Comparison of ENCODE assay signal across 12 mouse cellular contexts in the genomic region with DNA sequence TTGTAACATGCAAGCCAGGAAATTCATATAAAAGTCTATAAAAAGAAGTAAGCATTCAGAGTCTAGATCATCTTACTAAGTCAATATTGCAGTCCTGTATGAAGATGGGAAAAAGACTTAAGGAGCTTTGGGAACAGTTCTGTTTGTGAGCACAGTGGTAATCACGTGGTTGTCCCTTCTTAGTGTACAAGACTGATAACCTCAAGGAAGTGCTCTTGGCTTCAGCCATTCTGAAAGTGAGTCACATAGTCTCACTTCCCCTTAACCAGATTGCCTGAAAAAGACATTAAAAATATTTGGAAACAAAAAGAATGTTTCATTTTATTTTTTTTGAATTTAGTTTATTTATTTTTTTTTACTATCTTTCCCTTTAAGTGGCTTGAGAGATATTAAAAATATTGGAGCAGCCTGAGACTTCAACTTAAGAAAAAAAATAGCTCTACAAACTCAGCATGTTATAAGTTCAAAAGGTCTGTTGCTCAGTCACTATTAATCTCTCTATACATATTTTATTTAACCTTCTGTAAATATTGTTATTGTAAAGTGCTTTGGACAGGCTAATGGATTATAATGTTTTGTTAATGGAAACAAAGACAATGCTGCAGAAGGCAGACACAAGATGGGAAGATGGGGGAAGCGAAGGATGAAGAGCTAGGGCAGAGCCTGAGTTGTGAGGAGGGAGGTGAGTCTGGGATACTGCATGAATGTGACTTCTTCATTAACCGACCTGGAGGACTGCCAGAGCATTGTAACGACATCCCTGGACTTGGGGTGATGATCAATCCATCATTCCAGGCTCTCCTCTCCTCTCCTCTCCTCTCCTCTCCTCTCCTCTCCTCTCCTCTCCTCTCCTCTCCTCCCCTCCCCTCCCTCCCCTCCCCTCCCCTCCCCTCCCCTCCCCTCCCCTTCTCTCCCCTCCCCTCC.
DNase-seq lines count a peak whose midpoint lies in the region; ATAC-seq lines count a peak whose summit lies in the region.
"Had no signal": no experiment of that assay in that cellular context is flagged by ENCODE, and none has a peak within 500 bp of the region (broad histone marks: within the 10 kb centered on the region; RNA-seq: fewer than 3 reads in every experiment).

No protein-coding gene starts in this region.

- H3K36me3 ChIP-seq in lung, embryonic 15.5 days = no peaks in the 10 kb centered on the region
- no peaks in the 10 kb centered on the region for H3K36me3 ChIP-seq in intestine, embryonic 16.5 days (ENCODE audit: control insufficient read depth, insufficient read depth, low read length)
- H3K36me3 ChIP-seq in embryonic facial prominence, embryonic 10.5 days (replicated peaks) = no peaks in the 10 kb centered on the region
- H3K36me3 ChIP-seq: embryonic facial prominence, embryonic 15.5 days had no signal

- 30% methylated on average over 4 of the region's 4 CpGs for WGBS in lung, embryonic 15.5 days
- 37% methylated on average over 4 of the region's 4 CpGs for WGBS in intestine, embryonic 16.5 days
- WGBS in embryonic facial prominence, embryonic 10.5 days = 68% methylated on average over 4 of the region's 4 CpGs

- H3K27me3 ChIP-seq in lung, embryonic 15.5 days = no peaks in the 10 kb centered on the region
- no peaks in the 10 kb centered on the region for H3K27me3 ChIP-seq in intestine, embryonic 16.5 days (replicated peaks; ENCODE audit: control insufficient read depth, insufficient read depth, low read length)
- H3K27me3 ChIP-seq in embryonic facial prominence, embryonic 10.5 days (replicated peaks; ENCODE audit: low read depth, poor library complexity, severe bottlenecking) = peaks cover 4% of the 10 kb centered on the region; the same call in 1 of the 2 replicates
- H3K27me3 ChIP-seq: embryonic facial prominence, embryonic 15.5 days had no signal

- peak; percentile 51 to 68 for DNase-seq in heart, adult 9 months (ENCODE audit: low spot score in 2 of 2)
- no peak for DNase-seq in heart, postnatal 4 days
- DNase-seq in lung, postnatal 10 days = no peak
- DNase-seq in embryonic facial prominence, embryonic 10.5 days (ENCODE audit: low spot score) = no peak
- no peak for DNase-seq in T-cell, adult 2 months (ENCODE audit: low spot score)
- DNase-seq: cerebellum, adult 8-10 months; kidney, adult 8-10 months had no signal

- no peaks in the 10 kb centered on the region for H3K9me3 ChIP-seq in lung, embryonic 15.5 days
- H3K9me3 ChIP-seq in intestine, embryonic 16.5 days (ENCODE audit: control insufficient read depth, low read length) = no peaks in the 10 kb centered on the region
- H3K9me3 ChIP-seq in embryonic facial prominence, embryonic 10.5 days = no peaks in the 10 kb centered on the region
- H3K9me3 ChIP-seq: embryonic facial prominence, embryonic 15.5 days had no signal

- H3K9ac ChIP-seq in lung, embryonic 15.5 days = no peak overlapping the region
- H3K9ac ChIP-seq in intestine, embryonic 16.5 days (ENCODE audit: low read depth, low read length) = no peak overlapping the region
- H3K9ac ChIP-seq: embryonic facial prominence, embryonic 15.5 days had no signal

- peaks cover 21% of the 10 kb centered on the region for H3K4me1 ChIP-seq in lung, embryonic 15.5 days
- peaks cover 13% of the 10 kb centered on the region for H3K4me1 ChIP-seq in brown adipose tissue, adult 24 weeks (ENCODE audit: control insufficient read depth, insufficient read depth, insufficient read length, low read length)
- peaks cover 15% of the 10 kb centered on the region for H3K4me1 ChIP-seq in intestine, embryonic 16.5 days (ENCODE audit: control insufficient read depth, insufficient read depth, low read length)
- H3K4me1 ChIP-seq in embryonic facial prominence, embryonic 10.5 days = peaks cover 22% of the 10 kb centered on the region

- H3K4me3 ChIP-seq in lung, embryonic 15.5 days = no peak overlapping the region
- H3K4me3 ChIP-seq in brown adipose tissue, adult 24 weeks (ENCODE audit: insufficient read depth, low read depth, low read length) = no peak overlapping the region
- H3K4me3 ChIP-seq in intestine, embryonic 16.5 days (ENCODE audit: low read length) = no peak overlapping the region
- no peak overlapping the region for H3K4me3 ChIP-seq in embryonic facial prominence, embryonic 10.5 days
- H3K4me3 ChIP-seq: embryonic facial prominence, embryonic 15.5 days had no signal

- no peak overlapping the region for H3K4me2 ChIP-seq in lung, embryonic 15.5 days
- no peak overlapping the region for H3K4me2 ChIP-seq in intestine, embryonic 16.5 days (ENCODE audit: low read depth, low read length)
- H3K4me2 ChIP-seq: embryonic facial prominence, embryonic 15.5 days had no signal

- ATAC-seq in lung, embryonic 15.5 days (ENCODE audit: borderline replicate concordance, extremely low read depth, low FRiP score, low TSS enrichment) = no peak
- ATAC-seq in intestine, embryonic 16.5 days = peak; percentile 46

- 0 out of 2 replicates have a peak overlapping the region, but pooled peaks have one; percentile 24 for H3K27ac ChIP-seq in lung, embryonic 15.5 days
- 0 out of 2 replicates have a peak overlapping the region, but pooled peaks have one; percentile 15 for H3K27ac ChIP-seq in brown adipose tissue, adult 24 weeks (replicated peaks; ENCODE audit: low read depth, low read length)
- no peak overlapping the region for H3K27ac ChIP-seq in intestine, embryonic 16.5 days (ENCODE audit: low read length)
- no peak overlapping the region for H3K27ac ChIP-seq in embryonic facial prominence, embryonic 10.5 days (replicated peaks)
- H3K27ac ChIP-seq: embryonic facial prominence, embryonic 15.5 days; macrophage had no signal

Comparison
In these comparisons a context has a peak if more than half of its experiments do, and no peak if none do; other contexts are left out.
1. DNase-seq: peak in heart, adult 9 months (2 of 2); none in heart, postnatal 4 days (single experiment), lung, postnatal 10 days (single experiment), embryonic facial prominence, embryonic 10.5 days (single experiment) and T-cell, adult 2 months (single experiment).
2. H3K27ac ChIP-seq: peak in lung, embryonic 15.5 days (single experiment) and brown adipose tissue, adult 24 weeks (single experiment); none in intestine, embryonic 16.5 days (single experiment) and embryonic facial prominence, embryonic 10.5 days (single experiment).